Mouse (Mus musculus) C2C12 (cell line): ENCODE measurements around the gene Wfdc1.

Experiments used
- CEBPB ChIP-seq: IDR thresholded peaks from one replicate; pipeline ENCODE4 v1.6.1; 2011; ENCODE audit warnings: low read depth, mild to moderate bottlenecking, control low read depth, moderate library complexity
- CTCF ChIP-seq: IDR thresholded peaks from one replicate; pipeline ENCODE4 v1.5.1; 2011; ENCODE audit not compliant: control insufficient read depth, insufficient read depth, insufficient read length
- MAX ChIP-seq: IDR thresholded peaks from one replicate; pipeline ENCODE4 v1.6.1; 2011; ENCODE audit warnings: mild to moderate bottlenecking, control low read depth

DNA sequence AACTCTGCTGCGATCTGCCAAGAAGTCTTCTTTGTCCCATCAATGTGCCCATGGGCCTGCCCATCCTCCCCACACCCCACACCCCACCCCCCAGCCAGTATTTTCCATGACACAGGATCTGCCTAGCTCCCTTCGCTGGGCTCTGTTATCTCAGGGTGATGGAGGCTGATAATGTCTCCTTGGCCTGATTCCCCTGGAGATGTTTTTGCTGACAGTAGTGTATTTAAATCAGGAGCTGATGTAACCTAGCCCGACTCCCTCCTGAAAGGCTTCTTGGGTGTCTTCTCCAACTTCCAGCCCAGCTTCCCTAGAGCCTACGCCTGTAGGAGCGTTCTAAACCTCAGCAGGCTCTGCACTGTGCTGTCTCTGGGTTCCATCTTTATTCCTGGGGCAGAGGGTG lies 47.3 kb upstream of the Wfdc1 start:
- TF ChIP-seq CTCF (no peak), MAX (no peak), CEBPB (no peak)
